Mouse (Mus musculus): Measurements from ENCODE around the gene Akap6.

The Akap6 gene

GRCm38 (mm10) chr12:52782902-52783441 is 83.8 kb downstream of the Akap6 start:
- DNase-seq = peak; percentile 35 to 44

DNA sequence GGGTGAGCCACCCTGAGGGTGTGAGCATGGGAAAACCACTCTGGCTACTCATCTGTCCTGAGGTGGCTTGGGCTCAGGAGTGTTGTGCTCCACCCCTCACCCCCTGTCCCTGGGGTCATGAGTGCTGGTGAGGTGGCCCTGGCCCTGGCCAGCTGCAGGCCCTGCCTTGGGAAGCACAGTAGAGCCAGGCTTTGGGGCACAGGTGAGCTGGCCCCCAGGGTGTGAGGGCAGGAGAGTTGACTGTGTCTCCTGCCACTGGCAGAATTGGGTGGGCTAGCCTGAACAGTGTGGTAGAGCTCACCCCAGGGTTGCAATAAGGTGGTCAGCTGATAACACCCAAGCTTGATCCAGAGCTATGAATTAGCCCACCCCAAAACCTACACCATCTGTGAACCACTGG is 86.0 kb downstream of the Akap6 start:
- DNase-seq = no peak

- DNase-seq = no peak
These were observed 91.2 kb downstream of the Akap6 start for GRCm38 (mm10) chr12:52790350-52790768.

- DNase-seq = no peak
These were observed 94.9 kb downstream of the Akap6 start for GRCm38 (mm10) chr12:52794131-52794530.

DNA sequence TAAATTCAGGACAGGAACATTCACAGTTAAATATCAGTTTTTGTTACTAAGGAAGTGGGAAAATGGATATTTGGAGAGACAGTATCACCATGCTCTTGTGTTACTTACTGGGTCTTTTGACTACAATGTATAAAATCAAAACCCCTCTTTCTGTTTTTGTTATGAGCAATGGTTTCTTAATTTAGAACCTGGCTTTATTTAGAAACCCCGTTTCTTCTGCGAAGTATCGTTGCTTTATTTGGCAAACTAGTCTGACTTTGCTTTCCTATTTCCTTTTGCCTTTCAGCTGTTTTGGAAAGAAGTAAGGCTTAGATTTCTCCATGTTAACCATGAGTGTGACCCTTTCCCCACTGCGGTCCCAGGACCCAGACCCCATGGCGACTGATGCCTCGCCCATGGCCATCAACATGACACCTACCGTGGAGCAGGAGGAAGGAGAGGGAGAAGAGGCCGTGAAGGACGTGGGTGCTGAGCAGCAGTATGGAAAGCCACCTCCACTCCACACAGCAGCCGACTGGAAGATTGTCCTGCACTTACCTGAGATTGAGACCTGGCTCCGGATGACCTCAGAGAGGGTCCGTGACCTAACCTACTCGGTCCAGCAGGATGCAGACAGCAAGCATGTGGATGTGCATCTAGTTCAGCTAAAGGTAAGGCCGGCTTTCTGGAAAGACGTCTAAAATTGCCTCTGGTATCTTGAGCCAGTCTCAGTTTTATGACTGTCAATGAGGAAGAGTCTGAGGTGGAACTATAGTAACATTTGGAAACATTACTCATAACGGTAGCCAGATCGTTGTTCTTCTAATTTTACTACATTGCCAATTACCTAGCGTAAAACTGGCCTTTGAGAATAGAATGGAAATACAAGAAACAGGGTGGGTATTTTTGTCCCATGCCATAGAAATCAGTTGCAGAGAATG is 96.6 kb downstream of the Akap6 start:
- DNase-seq = no peak

GRCm38 (mm10) chr12:52796471-52796795 is 97.2 kb downstream of the Akap6 start:
- DNase-seq = no peak

DNA sequence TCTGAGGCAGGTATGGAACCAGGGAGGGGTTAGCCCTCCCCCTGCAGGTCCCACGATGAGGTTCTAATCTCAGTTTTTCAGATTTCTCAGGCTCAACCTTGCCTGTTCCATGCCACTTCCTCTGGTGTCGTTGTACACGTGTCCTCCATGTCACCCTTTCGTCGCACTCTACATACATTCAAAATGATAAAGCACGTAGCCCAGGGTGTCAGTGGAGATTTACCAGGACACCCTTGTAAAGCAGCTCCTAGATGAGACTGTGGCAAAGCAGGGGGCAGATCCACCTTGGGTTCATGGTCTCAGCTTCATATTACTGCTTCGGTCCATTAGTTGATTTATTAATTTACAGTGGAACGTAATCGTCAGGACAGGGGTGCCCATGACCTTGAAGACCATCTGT is 100.5 kb downstream of the Akap6 start:
- no peak for DNase-seq

DNA sequence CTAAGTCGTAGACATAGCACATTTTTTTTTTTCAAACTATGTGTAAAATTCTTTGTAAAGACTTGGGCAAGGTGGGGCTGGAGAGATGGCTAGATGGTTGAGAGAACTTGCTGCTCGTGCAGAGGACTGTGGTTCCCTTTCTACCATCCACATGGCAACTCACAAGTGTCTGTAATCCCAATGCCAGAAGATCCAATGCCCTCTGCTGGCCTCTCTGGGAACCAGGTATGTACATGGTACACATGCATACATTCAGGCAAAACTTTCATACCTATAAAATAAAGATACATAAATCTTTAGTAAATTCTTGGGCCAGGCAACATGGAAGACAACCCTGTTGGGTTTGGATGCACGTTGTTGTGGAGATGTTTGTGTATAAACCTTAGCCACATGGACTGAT is 107.1 kb downstream of the Akap6 start:
- DNase-seq = no peak

GRCm38 (mm10) chr12:52818588-52818987 is 119.4 kb downstream of the Akap6 start:
- DNase-seq = no peak

GRCm38 (mm10) chr12:52824774-52825173 is 125.6 kb downstream of the Akap6 start:
- no peak for DNase-seq

- DNase-seq = no peak
These were observed 130.0 kb downstream of the Akap6 start for GRCm38 (mm10) chr12:52828944-52829736.

- DNase-seq = no peak
These were observed 132.6 kb downstream of the Akap6 start for GRCm38 (mm10) chr12:52831782-52832181.

- DNase-seq = peak; percentile 59 to 62
These were observed 133.0 kb downstream of the Akap6 start for GRCm38 (mm10) chr12:52832230-52832629.

- DNase-seq = no peak
These were observed 134.0 kb downstream of the Akap6 start for GRCm38 (mm10) chr12:52833141-52833540.

- DNase-seq = no peak
These were observed 134.9 kb downstream of the Akap6 start for GRCm38 (mm10) chr12:52834074-52834473.

- no peak for DNase-seq
These were observed 135.6 kb downstream of the Akap6 start for GRCm38 (mm10) chr12:52834781-52835279.

DNA sequence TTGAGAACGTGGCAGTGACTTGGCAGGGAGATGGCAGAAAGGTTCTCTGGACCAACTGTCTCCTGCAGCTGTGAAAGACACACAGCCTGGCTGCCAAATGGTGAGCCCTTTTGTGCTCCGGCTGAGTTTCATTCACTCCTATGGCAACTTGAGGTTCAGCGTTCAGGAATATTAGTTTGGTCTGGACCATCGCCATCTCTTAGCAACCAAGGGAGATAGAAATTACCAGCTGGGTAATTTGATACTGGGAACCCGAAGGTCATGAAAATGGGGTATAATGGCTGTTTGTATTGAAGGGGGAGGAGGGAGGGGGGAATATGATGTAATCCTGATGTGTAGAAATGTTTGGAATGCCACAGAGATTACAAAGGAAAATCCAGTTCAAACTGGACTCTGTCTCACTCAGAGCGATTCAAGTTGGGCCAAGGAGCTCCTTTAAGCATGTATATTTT is 136.1 kb downstream of the Akap6 start:
- no peak for DNase-seq

- DNase-seq = no peak
These were observed 136.8 kb downstream of the Akap6 start for GRCm38 (mm10) chr12:52835914-52836546.

- DNase-seq = no peak
These were observed 146.8 kb downstream of the Akap6 start for GRCm38 (mm10) chr12:52845982-52846381.

GRCm38 (mm10) chr12:52847020-52847419 is 147.8 kb downstream of the Akap6 start:
- no peak for DNase-seq

GRCm38 (mm10) chr12:52847830-52848518 is 148.8 kb downstream of the Akap6 start:
- no peak for DNase-seq

GRCm38 (mm10) chr12:52848519-52848855 is 149.3 kb downstream of the Akap6 start:
- no peak for DNase-seq

All from B cell, adult 2 months (primary cell).